Mouse (Mus musculus) olfactory bulb, adult 2 months (tissue): ENCODE data around the gene C1qbp.

ENCODE experiments used
- CTCF ChIP-seq: fragments of 200-500 bp; IDR thresholded peaks from 2 replicates; pipeline ENCODE4 v1.5.1; 2012; ENCODE audit warnings: low read depth, mild to moderate bottlenecking, low read length, moderate library complexity; ENCODE audit not compliant: insufficient read depth
- POLR2A ChIP-seq: fragments of 200-500 bp; IDR thresholded peaks from 2 replicates; pipeline ENCODE4 v1.6.1; 2012; ENCODE audit warnings: mild to moderate bottlenecking, low read depth, low read length, moderate library complexity; ENCODE audit not compliant: insufficient read depth

GRCm38 (mm10) chr11:70972586-70972985, 10.2 kb downstream of the C1qbp start:
- TF ChIP-seq CTCF, result no peak
- TF ChIP-seq POLR2A, result no peak
